Mouse (Mus musculus): ENCODE data around the gene Exd2.

Gene Exd2

GRCm38 (mm10) chr12:80495691-80496090 lies 32.8 kb downstream of the Exd2 start:
- DNase-seq (ENCODE audit: low spot score in 2 of 2), result no peak

- DNase-seq (ENCODE audit: low spot score in 2 of 2), result no peak
These were observed 35.5 kb downstream of the Exd2 start for GRCm38 (mm10) chr12:80498356-80498755.

- no peak for DNase-seq (ENCODE audit: low spot score in 2 of 2)
These were observed 37.6 kb downstream of the Exd2 start for GRCm38 (mm10) chr12:80500506-80500905.

GRCm38 (mm10) chr12:80504718-80505117 lies 41.8 kb downstream of the Exd2 start:
- no peak for DNase-seq (ENCODE audit: low spot score in 2 of 2)

GRCm38 (mm10) chr12:80507041-80507745 lies 44.3 kb downstream of the Exd2 start:
- DNase-seq (ENCODE audit: low spot score in 2 of 2), result no peak

GRCm38 (mm10) chr12:80517977-80518376 lies 55.1 kb downstream of the Exd2 start, which contains the start of gene Galnt16:
Galnt16 (plus strand) TSS chr12:80518277.
- no peak for DNase-seq (ENCODE audit: low spot score in 2 of 2)

GRCm38 (mm10) chr12:80518393-80518756 lies 55.5 kb downstream of the Exd2 start:
- DNase-seq (ENCODE audit: low spot score in 2 of 2), result peak in 1 of 2 experiments; percentile 22

GRCm38 (mm10) chr12:80518757-80519620 lies 56.1 kb downstream of the Exd2 start:
- DNase-seq (ENCODE audit: low spot score in 2 of 2), result peak; percentile 42 to 46

GRCm38 (mm10) chr12:80519621-80520332 lies 56.9 kb downstream of the Exd2 start:
- peak; percentile 34 to 66 for DNase-seq (ENCODE audit: low spot score in 2 of 2)

GRCm38 (mm10) chr12:80522006-80522405 lies 59.1 kb downstream of the Exd2 start:
- no peak for DNase-seq (ENCODE audit: low spot score in 2 of 2)

GRCm38 (mm10) chr12:80524276-80524921 lies 61.5 kb downstream of the Exd2 start:
- no peak for DNase-seq (ENCODE audit: low spot score in 2 of 2)

- no peak for DNase-seq (ENCODE audit: low spot score in 2 of 2)
These were observed 62.6 kb downstream of the Exd2 start for GRCm38 (mm10) chr12:80525513-80525912.

- no peak for DNase-seq (ENCODE audit: low spot score in 2 of 2)
These were observed 63.6 kb downstream of the Exd2 start for GRCm38 (mm10) chr12:80526511-80526910.

- DNase-seq (ENCODE audit: low spot score in 2 of 2), result peak in 1 of 2 experiments; percentile 20
These were observed 65.0 kb downstream of the Exd2 start for GRCm38 (mm10) chr12:80527727-80528389.

- DNase-seq (ENCODE audit: low spot score in 2 of 2), result no peak
These were observed 67.2 kb downstream of the Exd2 start for GRCm38 (mm10) chr12:80530052-80530451.

GRCm38 (mm10) chr12:80530630-80531029 lies 67.7 kb downstream of the Exd2 start:
- no peak for DNase-seq (ENCODE audit: low spot score in 2 of 2)

GRCm38 (mm10) chr12:80531585-80531984 lies 68.7 kb downstream of the Exd2 start:
- no peak for DNase-seq (ENCODE audit: low spot score in 2 of 2)

- DNase-seq (ENCODE audit: low spot score in 2 of 2), result no peak
These were observed 71.0 kb downstream of the Exd2 start for GRCm38 (mm10) chr12:80533876-80534275.

GRCm38 (mm10) chr12:80537313-80537712 lies 74.4 kb downstream of the Exd2 start:
- DNase-seq (ENCODE audit: low spot score in 2 of 2), result no peak

GRCm38 (mm10) chr12:80538311-80538710 lies 75.4 kb downstream of the Exd2 start:
- no peak for DNase-seq (ENCODE audit: low spot score in 2 of 2)

GRCm38 (mm10) chr12:80545310-80545709 lies 82.4 kb downstream of the Exd2 start:
- peak in 1 of 2 experiments; percentile 27 for DNase-seq (ENCODE audit: low spot score in 2 of 2)
